Mouse (Mus musculus): Measurements from ENCODE around the gene Gm5617. TPM values are rescaled to one million over a fixed set of nuclear protein-coding genes. Genes with fewer than 3 reads are reported as not detected.

Gm5617 gene
- polyA plus RNA-seq, 1 experiment, result 12.4 TPM

Other genes with a start within 250 kb of the Gm5617 start
- gene Nxpe2, start 142.0 kb upstream of the Gm5617 start, polyA plus RNA-seq (2012; rRNA removed), result 0.50 and 0.80 TPM in 2 replicates
- gene Rexo2, start 14.8 kb upstream of the Gm5617 start, polyA plus RNA-seq (2012; rRNA removed), result 159 and 176 TPM in 2 replicates
- 32.4 and 36.4 TPM in 2 replicates for gene Rbm7, start 143 bp upstream of the Gm5617 start, polyA plus RNA-seq (2012; rRNA removed)
- 0.57 and 1.1 TPM in 2 replicates for gene Nnmt, start 109.7 kb downstream of the Gm5617 start, polyA plus RNA-seq (2012; rRNA removed)

Data from frontal cortex, adult 2 months (tissue).